ENCODE assay signal across 27 mouse cellular contexts in genomic region chr5:3620486-3620885, GRCm38 (mm10). TPM values are rescaled to one million over a fixed set of nuclear protein-coding genes. Genes with fewer than 3 reads are reported as not detected.
DNase-seq lines count a peak whose midpoint lies in the region; ATAC-seq and TF ChIP-seq lines count a peak whose summit lies in the region.
"Had no signal": no experiment of that assay in that cellular context is flagged by ENCODE, and none has a peak within 500 bp of the region (broad histone marks: within the 10 kb centered on the region; RNA-seq: fewer than 3 reads in every experiment).

No protein-coding gene starts in this region.

- TF ChIP-seq POLR2A in cerebellum, adult 2 months (IDR thresholded peaks at IDR 0.05; ENCODE audit: borderline replicate concordance, insufficient read depth, low read length) = no peak

- 18% methylated on average over 7 of the region's 7 CpGs for WGBS in cerebellum, adult 2 months
- WGBS in hindbrain, embryonic 10.5 days = 76% methylated on average over 7 of the region's 7 CpGs

- no peak overlapping the region for H3K27ac ChIP-seq in cerebellum, adult 2 months (ENCODE audit: insufficient read depth, low read length)
- no peak overlapping the region for H3K27ac ChIP-seq in hindbrain, embryonic 10.5 days
- H3K27ac ChIP-seq: embryonic facial prominence, embryonic 12.5 days; forebrain, embryonic 15.5 days; hindbrain, embryonic 13.5 days; hindbrain, postnatal 0 days had no signal

- intact Hi-C loops in heart, postnatal 36 days (cut with DNase I) = no loop called here

- ATAC-seq in cerebellum, adult (ENCODE audit: insufficient number of reproducible peaks, low FRiP score, low TSS enrichment) = peak; percentile 97
- ATAC-seq: CD4-positive, CD25-positive, alpha-beta regulatory T cell, adult 4 months; forebrain, embryonic 15.5 days; hindbrain, postnatal 0 days had no signal

- H3K36me3 ChIP-seq in hindbrain, embryonic 10.5 days = peaks cover 53% of the 10 kb centered on the region

- no peaks in the 10 kb centered on the region for H3K9me3 ChIP-seq in hindbrain, embryonic 10.5 days
- H3K9me3 ChIP-seq: embryonic facial prominence, embryonic 12.5 days; forebrain, embryonic 15.5 days; G1E; hindbrain, embryonic 13.5 days had no signal

- DNase-seq in cerebellum, postnatal 4 days (ENCODE audit: low spot score in 2 of 2) = no peak
- peak; percentile 75 to 87 for DNase-seq in cerebellum, adult 2 months
- peak; percentile 58 to 78 for DNase-seq in cerebellum, postnatal 10 days
- DNase-seq in right cerebral cortex, adult 2 months (ENCODE audit: low spot score in 2 of 2) = no peak
- DNase-seq in heart, postnatal 36 days = no peak
- no peak for DNase-seq in hindbrain, embryonic 10.5 days (ENCODE audit: low spot score)
- DNase-seq: adrenal gland, adult 8-10 months; B cell, adult 2 months; gastrocnemius, postnatal 14 days; heart, postnatal 4 days; kidney, adult 11 months had no signal

- H3K27me3 ChIP-seq in cerebellum, adult 2 months (ENCODE audit: control insufficient read depth, insufficient read depth, low read length) = no peaks in the 10 kb centered on the region
- H3K27me3 ChIP-seq in hindbrain, embryonic 10.5 days (ENCODE audit: insufficient read depth, poor library complexity, severe bottlenecking) = no peaks in the 10 kb centered on the region
- H3K27me3 ChIP-seq: embryonic facial prominence, embryonic 12.5 days; forebrain, embryonic 15.5 days; heart, embryonic 12.5 days; hindbrain, embryonic 13.5 days had no signal

- no peak for TF ChIP-seq CTCF in cerebellum, adult 2 months (IDR thresholded peaks at IDR 0.05; ENCODE audit: borderline replicate concordance, insufficient read depth, low read depth, low read length)

- peaks cover 11% of the 10 kb centered on the region; the same call in 1 of the 2 replicates for H3K4me1 ChIP-seq in cerebellum, adult 2 months (ENCODE audit: control insufficient read depth, insufficient read depth, low read length)
- no peaks in the 10 kb centered on the region for H3K4me1 ChIP-seq in hindbrain, embryonic 10.5 days (replicated peaks)
- H3K4me1 ChIP-seq: embryonic facial prominence, embryonic 12.5 days; forebrain, embryonic 15.5 days; heart, embryonic 12.5 days; hindbrain, embryonic 13.5 days had no signal

- no peak overlapping the region for H3K4me3 ChIP-seq in cerebellum, adult 2 months (replicated peaks; ENCODE audit: insufficient read depth, low read depth, low read length)
- H3K4me3 ChIP-seq in hindbrain, embryonic 10.5 days = no peak overlapping the region
- H3K4me3 ChIP-seq: embryonic facial prominence, embryonic 12.5 days; forebrain, embryonic 15.5 days; heart, embryonic 12.5 days; hindbrain, embryonic 13.5 days had no signal

RNA-seq across cellular contexts. Expression of gene Rbm48, which starts 24.1 kb away (rescaled TPM):
- 12.8 and 13.0 TPM in 2 replicates for polyA plus RNA-seq in cerebellum, adult 2 months (2012; rRNA removed)
- 1 to 10 TPM; 5.4 to 5.5 TPM for total RNA-seq in heart, postnatal 36 days (2021)
- 11.1 and 14.3 TPM in 2 replicates for polyA plus RNA-seq in hindbrain, embryonic 10.5 days (2016; fragmentation: Nextera tagmentation; extraction: Ambion mirVana)

RNA-seq across cellular contexts. Expression of gene Pex1, which starts 24.6 kb away (rescaled TPM):
- 25.3 and 25.7 TPM in 2 replicates for polyA plus RNA-seq in cerebellum, adult 2 months (2012; rRNA removed)
- 1 to 10 TPM; 9.1 to 9.5 TPM for total RNA-seq in heart, postnatal 36 days (2021)
- 16.9 and 17.2 TPM in 2 replicates for polyA plus RNA-seq in hindbrain, embryonic 10.5 days (2016; fragmentation: Nextera tagmentation; extraction: Ambion mirVana)

RNA-seq across cellular contexts. Expression of gene Tmbim7, which starts 30.5 kb away (rescaled TPM):
- not detected in 2 replicates for polyA plus RNA-seq in cerebellum, adult 2 months (2012; rRNA removed)
- not detected for total RNA-seq in heart, postnatal 36 days (2021)
- polyA plus RNA-seq in hindbrain, embryonic 10.5 days (2016; fragmentation: Nextera tagmentation; extraction: Ambion mirVana) = not detected in 2 replicates
- total RNA-seq: adrenal gland, adult 8-10 months; adrenal gland, postnatal 36 days; G1E; gastrocnemius, adult 18-20 months; gastrocnemius, postnatal 14 days; heart, adult 8-10 months; heart, postnatal 4 days; hindbrain, postnatal 0 days had no signal
- polyA plus RNA-seq: brain, embryonic 14.5 days; CD4-positive, CD25-positive, alpha-beta regulatory T cell, adult 4 months; cortical plate, adult 2 months; embryonic facial prominence, embryonic 12.5 days; forebrain, embryonic 11.5 days; forebrain, embryonic 15.5 days; G1E; heart, embryonic 12.5 days; heart, embryonic 16.5 days; hindbrain, embryonic 13.5 days; hindbrain, postnatal 0 days; intestine, embryonic 14.5 days had no signal

RNA-seq across cellular contexts. Expression of gene Gatad1, which starts 36.5 kb away (rescaled TPM):
- 93.0 and 102 TPM in 2 replicates for polyA plus RNA-seq in cerebellum, adult 2 months (2012; rRNA removed)
- 100 to 1,000 TPM in 1 of 2 experiments, 10 to 100 TPM in 1; 100.0 to 107 TPM for total RNA-seq in heart, postnatal 36 days (2021)
- polyA plus RNA-seq in hindbrain, embryonic 10.5 days (2016; fragmentation: Nextera tagmentation; extraction: Ambion mirVana) = 76.4 and 78.7 TPM in 2 replicates

RNA-seq across cellular contexts. Expression of gene 1700109H08Rik, which starts 49.1 kb away (rescaled TPM):
- polyA plus RNA-seq in cerebellum, adult 2 months (2012; rRNA removed) = 8.6 and 9.0 TPM in 2 replicates
- 1 to 10 TPM; 1.6 to 1.7 TPM for total RNA-seq in heart, postnatal 36 days (2021)
- polyA plus RNA-seq in hindbrain, embryonic 10.5 days (2016; fragmentation: Nextera tagmentation; extraction: Ambion mirVana) = 2.7 and 4.0 TPM in 2 replicates

Comparison
In these comparisons a context has a peak if more than half of its experiments do, and no peak if none do; other contexts are left out.
1. DNase-seq: peak in cerebellum, adult 2 months (2 of 2) and cerebellum, postnatal 10 days (2 of 2); none in cerebellum, postnatal 4 days (0 of 2), right cerebral cortex, adult 2 months (0 of 2), heart, postnatal 36 days (0 of 2) and hindbrain, embryonic 10.5 days (single experiment).